Mouse (Mus musculus): ENCODE data around the gene Tlcd1.
A peak's percentile ranks its signal among the peaks of the same experiment; 100 is the strongest.
"Not testable (repeated sequence)": the region's sequence is repeated elsewhere in the genome, so short reads cannot be mapped to it uniquely, and the experiment has no call there.

Tlcd1 gene

GRCm38 (mm10) chr11:78176402-78176862 is at the start of gene Tlcd1, which contains the start of gene Nek8:
Gene Tlcd1 (plus strand): TSS chr11:78176711.
Gene Nek8 (minus strand): TSS chr11:78176675.
- DNase-seq (ENCODE audit: low read depth), result peak; percentile 88

DNA sequence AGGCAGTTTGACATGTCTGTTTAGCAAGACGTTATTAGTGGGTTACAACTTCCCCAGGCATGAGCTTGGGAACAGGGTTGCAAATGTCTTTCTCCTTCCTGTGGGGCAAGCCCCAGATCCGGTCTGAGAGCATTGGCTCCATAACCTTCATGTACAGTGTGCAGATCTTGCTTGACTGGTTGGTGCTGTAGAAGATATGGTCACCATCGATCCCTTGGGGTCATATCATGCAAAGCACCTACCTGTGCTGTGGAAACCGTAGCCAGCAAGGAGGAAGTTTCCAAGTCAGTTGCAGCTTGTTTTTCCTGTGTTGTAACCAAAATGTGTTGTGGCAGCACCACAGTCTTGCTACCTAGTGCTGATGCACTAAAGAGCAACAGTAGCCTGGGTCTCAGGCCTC is 49.8 kb upstream of the Tlcd1 start:
- DNase-seq (ENCODE audit: low read depth), result no peak

GRCm38 (mm10) chr11:78129458-78129857 is 47.1 kb upstream of the Tlcd1 start:
- no peak for DNase-seq (ENCODE audit: low read depth)

GRCm38 (mm10) chr11:78133915-78134314 is 42.6 kb upstream of the Tlcd1 start:
- DNase-seq (ENCODE audit: low read depth), result no peak

DNA sequence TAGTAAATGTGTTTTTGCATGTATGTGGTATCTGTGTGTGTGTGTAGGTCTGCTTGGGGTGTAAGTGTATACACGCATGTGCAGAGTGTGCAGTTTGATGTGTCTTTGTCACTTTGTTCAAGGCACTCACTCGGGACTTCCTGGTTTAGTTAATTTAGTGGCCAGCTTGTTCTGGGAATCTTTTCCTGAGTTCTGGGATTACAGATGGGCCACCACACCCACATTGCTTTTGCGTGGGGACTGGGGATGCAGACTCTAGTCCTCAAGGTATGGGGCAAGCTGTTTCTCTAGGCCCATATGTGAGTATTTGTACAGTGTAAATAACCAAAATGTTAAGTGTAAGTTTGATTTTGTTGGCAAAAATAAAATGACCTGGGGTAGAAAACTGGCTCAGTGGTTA is 42.2 kb upstream of the Tlcd1 start:
- no peak for DNase-seq (ENCODE audit: low read depth)

- DNase-seq (ENCODE audit: low read depth), result not testable (repeated sequence)
Observed at GRCm38 (mm10) chr11:78135314-78135713, 41.2 kb upstream of the Tlcd1 start.

DNA sequence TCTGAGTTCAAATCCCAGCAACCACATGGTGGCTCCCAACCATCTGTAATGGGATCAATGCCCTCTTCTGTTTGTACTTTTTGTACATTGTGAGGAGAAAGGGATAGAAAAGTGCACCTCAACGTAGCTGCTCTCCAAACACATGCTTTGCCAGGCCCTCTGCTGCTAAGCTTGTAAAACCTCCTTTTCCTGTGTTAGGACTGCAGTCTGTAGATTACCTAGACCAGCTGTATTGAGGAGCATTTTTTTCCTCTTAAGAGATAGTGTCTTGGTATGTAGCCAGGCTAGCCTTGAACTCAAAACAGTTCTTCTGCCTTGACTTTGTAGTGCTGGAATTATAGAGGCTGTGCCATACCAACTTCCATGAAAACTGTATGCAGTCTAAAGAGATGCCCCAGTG is 40.4 kb upstream of the Tlcd1 start:
- no peak for DNase-seq (ENCODE audit: low read depth)

DNA sequence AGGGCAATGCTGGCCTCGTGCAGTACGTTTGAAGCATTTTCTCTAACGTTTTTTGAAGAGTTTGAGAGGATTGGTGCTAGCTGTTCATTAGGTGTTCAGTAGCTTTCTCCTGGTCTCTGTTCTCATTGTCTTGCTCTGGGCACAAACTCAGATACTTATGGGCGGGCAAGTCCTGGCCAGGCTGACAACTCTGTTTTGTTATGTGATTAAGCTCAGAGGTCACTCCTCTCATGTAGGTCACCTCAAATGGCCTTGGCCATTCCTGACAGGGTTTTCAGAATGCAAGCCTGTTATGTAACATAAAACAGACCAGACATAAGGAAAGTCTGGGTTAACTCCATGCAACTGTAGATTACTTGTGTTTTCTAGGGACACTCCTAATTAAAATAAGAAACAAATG is 38.9 kb upstream of the Tlcd1 start:
- no peak for DNase-seq (ENCODE audit: low read depth)

- no peak for DNase-seq (ENCODE audit: low read depth)
Observed at GRCm38 (mm10) chr11:78138023-78138422, 38.5 kb upstream of the Tlcd1 start.

DNA sequence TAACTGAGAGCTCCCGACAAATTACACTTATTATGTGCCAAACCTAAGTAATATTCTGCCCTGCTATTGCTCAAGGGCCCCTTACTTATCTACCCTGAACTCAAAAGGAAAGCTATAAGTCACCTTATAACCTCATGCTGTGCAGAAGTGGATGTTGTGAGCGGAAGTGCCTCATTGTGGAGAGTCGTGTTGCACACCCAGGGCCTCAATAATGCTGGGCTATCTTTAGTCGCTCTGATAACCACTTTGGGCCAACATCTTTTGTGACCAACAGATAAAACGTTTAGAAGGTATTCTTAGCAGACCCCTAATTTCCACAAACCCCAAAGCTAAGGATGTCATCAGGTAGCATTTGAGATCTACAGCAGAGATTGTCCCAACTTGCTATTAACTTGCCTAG is 35.8 kb upstream of the Tlcd1 start:
- DNase-seq (ENCODE audit: low read depth), result no peak

DNA sequence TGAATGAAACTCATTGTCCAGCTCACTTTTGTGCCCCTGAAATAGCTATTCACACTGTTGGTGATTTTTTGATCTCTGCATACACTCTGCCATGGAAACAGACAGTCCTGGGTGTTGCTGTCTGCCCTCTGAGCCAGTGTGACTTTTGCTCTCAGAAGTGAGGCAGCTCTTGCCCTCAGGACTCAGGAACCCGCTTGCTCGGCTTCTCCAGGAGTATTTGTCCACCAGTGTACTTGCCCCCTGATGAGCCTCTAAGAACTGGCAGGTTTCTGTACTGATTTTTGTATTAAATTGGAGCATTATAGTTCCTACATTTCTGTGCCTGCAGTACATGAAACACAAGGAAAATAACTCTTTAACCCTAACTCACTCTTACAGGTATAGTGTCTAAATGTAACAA is 33.0 kb upstream of the Tlcd1 start:
- no peak for DNase-seq (ENCODE audit: low read depth)

DNA sequence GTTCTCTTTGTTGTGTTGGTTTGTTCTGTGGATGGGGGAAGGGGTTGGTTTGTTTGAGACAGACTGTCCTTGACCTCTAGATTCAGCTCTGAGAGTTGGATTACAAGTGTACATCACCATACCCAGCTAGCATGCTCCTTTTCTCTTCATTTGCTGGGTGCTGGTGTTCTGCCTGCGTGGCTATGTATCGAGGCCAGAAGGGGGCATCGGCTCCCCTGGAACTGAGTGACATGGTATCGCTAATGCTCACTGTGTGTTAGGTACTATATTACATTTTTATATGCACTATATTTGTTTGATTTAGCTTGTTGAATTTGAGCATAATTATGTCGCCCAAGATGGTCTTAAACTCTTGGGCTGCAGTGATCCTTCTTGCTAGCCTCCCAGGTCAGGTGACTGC is 30.3 kb upstream of the Tlcd1 start:
- DNase-seq (ENCODE audit: low read depth), result no peak

DNA sequence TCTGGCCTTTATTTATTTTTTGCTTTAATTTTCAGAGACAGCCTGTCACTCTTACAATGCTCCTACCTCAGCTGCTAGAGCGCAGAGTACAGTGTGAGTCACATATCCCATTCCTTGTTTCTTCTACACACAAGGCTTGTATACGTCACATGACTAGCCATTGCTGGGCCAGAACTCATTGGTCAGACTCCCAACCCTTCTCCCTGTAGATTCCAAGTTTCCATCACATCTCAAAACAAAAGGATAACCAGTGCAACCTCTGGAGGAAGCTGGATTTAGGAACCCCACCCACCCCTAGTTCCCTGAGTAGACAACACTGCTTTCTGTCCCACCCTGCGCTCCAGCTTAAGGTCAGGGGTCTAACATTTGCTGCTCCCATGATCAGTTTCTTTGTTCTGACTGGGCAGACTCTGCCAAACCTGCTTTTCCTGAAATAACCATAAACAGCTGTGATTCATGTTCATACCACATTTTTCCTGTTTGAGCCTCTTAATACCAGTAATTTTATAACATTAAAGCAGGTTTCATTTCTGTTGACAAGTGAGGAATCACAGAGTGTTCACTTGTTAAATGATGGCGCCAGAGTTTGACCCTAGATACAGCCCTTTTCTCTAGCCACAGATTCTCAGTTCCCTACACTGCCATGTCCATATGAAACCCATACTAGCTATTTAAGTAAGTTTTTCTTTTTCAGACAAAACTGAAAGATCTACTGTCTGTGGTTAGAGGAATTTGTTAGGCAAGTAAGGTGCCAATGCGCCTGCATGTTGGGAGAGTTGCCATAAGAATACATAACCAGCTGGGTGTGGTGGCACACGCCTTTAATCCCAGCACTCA is 29.6 kb upstream of the Tlcd1 start:
- no peak for DNase-seq (ENCODE audit: low read depth)

GRCm38 (mm10) chr11:78151161-78151560 is 25.4 kb upstream of the Tlcd1 start:
- DNase-seq (ENCODE audit: low read depth), result no peak

GRCm38 (mm10) chr11:78152299-78153231 is 23.9 kb upstream of the Tlcd1 start:
- DNase-seq (ENCODE audit: low read depth), result no peak

GRCm38 (mm10) chr11:78153778-78154177 is 22.7 kb upstream of the Tlcd1 start:
- no peak for DNase-seq (ENCODE audit: low read depth)

- no peak for DNase-seq (ENCODE audit: low read depth)
Observed at GRCm38 (mm10) chr11:78155674-78156073, 20.8 kb upstream of the Tlcd1 start.

- no peak for DNase-seq (ENCODE audit: low read depth)
Observed at GRCm38 (mm10) chr11:78156156-78156699, 20.3 kb upstream of the Tlcd1 start.

- no peak for DNase-seq (ENCODE audit: low read depth)
Observed at GRCm38 (mm10) chr11:78159096-78159495, 17.4 kb upstream of the Tlcd1 start.

DNA sequence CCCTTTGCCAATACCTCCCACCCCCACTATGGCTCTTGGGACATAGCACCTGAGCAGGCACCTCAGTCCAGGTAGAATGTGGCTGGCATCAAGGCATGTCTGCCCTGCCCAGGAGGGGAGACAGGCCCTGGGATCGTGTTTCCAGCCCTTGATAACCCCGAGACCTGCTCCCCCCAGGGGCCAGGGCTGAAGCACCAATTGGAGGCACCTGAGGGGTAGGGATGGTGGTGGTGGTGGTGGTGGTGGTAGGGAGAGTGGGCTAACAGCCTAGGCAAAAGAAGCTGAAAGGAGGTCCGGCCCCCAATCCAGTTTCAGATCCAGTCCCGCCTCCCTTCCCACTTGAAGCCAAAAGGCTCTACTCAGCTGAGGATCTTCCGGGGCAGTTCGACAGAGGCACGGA is 17.0 kb upstream of the Tlcd1 start:
- no peak for DNase-seq (ENCODE audit: low read depth)

DNA sequence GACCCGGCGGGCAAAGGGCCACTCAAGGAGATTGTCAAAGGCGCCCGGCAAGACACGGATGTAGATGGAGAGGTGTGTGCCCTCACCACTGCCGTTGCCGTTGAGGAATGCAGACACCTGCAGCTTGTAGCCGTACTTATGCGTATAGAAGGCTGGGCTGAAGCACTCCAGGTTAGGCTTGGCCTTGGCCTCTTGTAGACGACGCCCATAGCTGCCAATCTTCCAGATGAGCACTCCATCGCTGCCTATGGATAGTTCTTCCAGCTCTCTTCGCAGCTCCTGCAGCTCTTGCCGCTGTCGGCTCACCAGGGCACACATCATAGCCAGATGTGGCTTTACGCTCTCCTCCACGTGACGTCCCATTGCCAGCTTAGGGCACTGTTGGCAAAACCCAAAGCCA is 16.3 kb upstream of the Tlcd1 start:
- DNase-seq (ENCODE audit: low read depth), result no peak

DNA sequence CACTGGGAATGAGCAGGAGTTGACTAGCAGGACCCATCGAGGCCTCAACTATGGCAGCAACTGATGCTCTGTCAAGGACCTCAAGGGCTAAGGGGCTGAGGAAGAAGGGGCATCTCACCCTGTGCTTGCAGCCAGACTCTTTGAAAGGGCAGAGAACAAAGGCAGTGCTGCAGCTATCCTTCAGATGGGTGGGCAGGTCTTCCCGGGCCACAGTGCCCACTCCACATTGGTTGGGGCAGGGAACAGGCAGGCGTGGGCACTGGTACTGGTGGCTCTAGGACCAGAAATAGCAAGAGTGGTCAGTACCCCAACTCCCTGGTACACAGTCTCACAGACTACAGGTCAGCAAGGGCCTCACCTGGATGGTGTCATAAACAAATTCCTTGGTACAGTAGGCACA is 15.8 kb upstream of the Tlcd1 start:
- no peak for DNase-seq (ENCODE audit: low read depth)

GRCm38 (mm10) chr11:78161169-78161568 is 15.3 kb upstream of the Tlcd1 start:
- DNase-seq (ENCODE audit: low read depth), result no peak

All from c-Kit-positive CD71-negative TER-119-negative erythroid progenitor cells, embryonic 14.5 days (primary cell).